Mouse (Mus musculus) left cerebral cortex, postnatal 10 days (tissue): Measurements from ENCODE around the gene Ntrk1. TPM values are rescaled to one million over a fixed set of nuclear protein-coding genes. Genes with fewer than 3 reads are reported as not detected.

Experiments
- DNase-seq, 2 experiments: peaks; one replicate each; pipeline ENCODE4 v3.0.0; 2021 to 2022; ENCODE audit warnings: low spot score in 2 of 2, mixed read lengths in 1 of 2; ENCODE audit errors: extremely low spot score in 1 of 2
- intact Hi-C: fragments of 180-260 bp; cut with DNase I; formaldehyde crosslinking; loops from one replicate; pipeline ENCODE4 v1.15.1; 2025
- total RNA-seq, 2 experiments: library from RNA; stranded (reverse); gene quantifications; 2 replicates each; pipeline ENCODE4 v1.2.3; 2021

The Ntrk1 gene
- total RNA-seq, 2 experiments from 2014 or later: 0.34 to 0.62 TPM

GRCm38 (mm10) chr3:87795336-87796277 lies 645 bp upstream of the Ntrk1 start:
- intact Hi-C loops: no loop called here
- DNase-seq: peak; percentile 11 to 71

GRCm38 (mm10) chr3:87789768-87790167 lies 5.2 kb downstream of the Ntrk1 start:
- intact Hi-C loops: loop anchor here (5.0 kb wide), 1 partner anchor 68 kb away; no protein-coding TSS in a partner anchor
- DNase-seq: no peak

- intact Hi-C loops: no loop called here
- no peak for DNase-seq
Observed at GRCm38 (mm10) chr3:87789248-87789647, 5.7 kb downstream of the Ntrk1 start.

GRCm38 (mm10) chr3:87785626-87786214 lies 9.2 kb downstream of the Ntrk1 start:
- DNase-seq: no peak
- intact Hi-C loops: no loop called here

- intact Hi-C loops: no loop called here
- DNase-seq: no peak
Observed at GRCm38 (mm10) chr3:87785156-87785555, 9.8 kb downstream of the Ntrk1 start.

GRCm38 (mm10) chr3:87783282-87784023 lies 11.5 kb downstream of the Ntrk1 start:
- DNase-seq: no peak
- intact Hi-C loops: no loop called here

- intact Hi-C loops: no loop called here
- no peak for DNase-seq
Observed at GRCm38 (mm10) chr3:87779086-87779485, 15.9 kb downstream of the Ntrk1 start.

- no peak for DNase-seq
- intact Hi-C loops: no loop called here
Observed at GRCm38 (mm10) chr3:87778283-87778682, 16.7 kb downstream of the Ntrk1 start.

GRCm38 (mm10) chr3:87771088-87771487 lies 23.9 kb downstream of the Ntrk1 start:
- intact Hi-C loops: no loop called here
- no peak for DNase-seq

GRCm38 (mm10) chr3:87770280-87770679 lies 24.7 kb downstream of the Ntrk1 start:
- peak in 1 of 2 experiments; percentile 57 for DNase-seq
- intact Hi-C loops: no loop called here

GRCm38 (mm10) chr3:87769506-87769905 lies 25.5 kb downstream of the Ntrk1 start:
- DNase-seq: no peak
- intact Hi-C loops: loop anchor here (5.0 kb wide), 1 partner anchor 68 kb away; no protein-coding TSS in a partner anchor

GRCm38 (mm10) chr3:87768844-87769243 lies 26.1 kb downstream of the Ntrk1 start:
- intact Hi-C loops: loop anchor here (5.0 kb wide), 1 partner anchor 68 kb away; no protein-coding TSS in a partner anchor
- DNase-seq: peak in 1 of 2 experiments; percentile 94

GRCm38 (mm10) chr3:87768431-87768830 lies 26.5 kb downstream of the Ntrk1 start:
- intact Hi-C loops: loop anchor here (5.0 kb wide), 1 partner anchor 69 kb away; no protein-coding TSS in a partner anchor
- DNase-seq: no peak

GRCm38 (mm10) chr3:87767764-87768163 lies 27.2 kb downstream of the Ntrk1 start:
- intact Hi-C loops: loop anchor here (5.0 kb wide), 1 partner anchor 70 kb away; no protein-coding TSS in a partner anchor
- peak in 1 of 2 experiments; percentile 75 for DNase-seq

GRCm38 (mm10) chr3:87766284-87766667 lies 28.7 kb downstream of the Ntrk1 start:
- no peak for DNase-seq
- intact Hi-C loops: loop anchor here (5.0 kb wide), 1 partner anchor 71 kb away; no protein-coding TSS in a partner anchor

- intact Hi-C loops: loop anchor here (5.0 kb wide), 1 partner anchor 72 kb away; no protein-coding TSS in a partner anchor
- no peak for DNase-seq
Observed at GRCm38 (mm10) chr3:87765631-87766283, 29.2 kb downstream of the Ntrk1 start.

- intact Hi-C loops: loop anchor here (5.0 kb wide), 1 partner anchor 72 kb away; no protein-coding TSS in a partner anchor
Observed at GRCm38 (mm10) chr3:87765091-87765490, 29.9 kb downstream of the Ntrk1 start.

GRCm38 (mm10) chr3:87764506-87764905 lies 30.5 kb downstream of the Ntrk1 start:
- intact Hi-C loops: no loop called here
- peak in 1 of 2 experiments; percentile 77 for DNase-seq

More at GRCm38 (mm10) chr3:87765091-87765490, 29.9 kb downstream of the Ntrk1 start:
- DNase-seq: peak in 1 of 2 experiments; percentile 88
